Mouse (Mus musculus): Measurements from ENCODE around the gene Sparc. TPM values are rescaled to one million over a fixed set of nuclear protein-coding genes. Genes with fewer than 3 reads are reported as not detected.

The Sparc gene
- polyA plus RNA-seq, 1 experiment from 2014 or later = 931 TPM

DNA sequence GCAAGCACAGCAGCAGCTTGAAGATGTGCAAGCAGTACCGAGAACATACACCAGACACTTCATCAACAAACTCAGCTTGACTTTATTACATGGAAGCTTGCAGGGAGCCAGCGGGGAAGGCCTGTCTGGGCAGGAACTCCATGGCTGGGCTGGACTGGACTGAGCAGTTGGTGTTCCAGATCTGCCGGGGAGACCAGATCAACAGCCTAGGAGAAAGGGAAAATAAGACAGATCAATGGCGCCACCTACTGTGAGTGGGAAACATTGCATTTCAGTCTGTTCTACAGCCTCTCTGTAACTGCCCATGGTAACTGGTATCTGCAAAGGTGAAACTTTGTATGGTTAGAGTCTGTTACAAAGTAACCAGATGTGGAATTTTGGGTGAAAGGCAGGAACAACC lies 23.6 kb upstream of the Sparc start:
- peak; percentile 93 for TF ChIP-seq CTCF (IDR thresholded peaks at IDR 0.05; ENCODE audit: low read depth)
- Histone ChIP-seq H3K9ac (ENCODE audit: low read depth, low read length) (no peak overlapping the region), H3K36me3 (ENCODE audit: control insufficient read depth, insufficient read depth) (peaks cover 58% of the 10 kb centered on the region), H3K4me1 (replicated peaks; ENCODE audit: control insufficient read depth, insufficient read depth, low read length) (no peaks in the 10 kb centered on the region; the same call in 1 of the 2 replicates), H3K27ac (ENCODE audit: low read depth, low read length) (no peak overlapping the region), H3K27me3 (replicated peaks; ENCODE audit: control insufficient read depth, insufficient read depth, low read length) (no peaks in the 10 kb centered on the region), H3K4me3 (ENCODE audit: low read depth, low read length) (no peak overlapping the region), H3K9me3 (ENCODE audit: control insufficient read depth) (no peaks in the 10 kb centered on the region), H3K4me2 (replicated peaks; ENCODE audit: low read depth) (no peak overlapping the region)
- peak; percentile 63; the same call in 1 of the 2 replicates for ATAC-seq
- WGBS = 16% methylated on average over 4 of the region's 4 CpGs

DNA sequence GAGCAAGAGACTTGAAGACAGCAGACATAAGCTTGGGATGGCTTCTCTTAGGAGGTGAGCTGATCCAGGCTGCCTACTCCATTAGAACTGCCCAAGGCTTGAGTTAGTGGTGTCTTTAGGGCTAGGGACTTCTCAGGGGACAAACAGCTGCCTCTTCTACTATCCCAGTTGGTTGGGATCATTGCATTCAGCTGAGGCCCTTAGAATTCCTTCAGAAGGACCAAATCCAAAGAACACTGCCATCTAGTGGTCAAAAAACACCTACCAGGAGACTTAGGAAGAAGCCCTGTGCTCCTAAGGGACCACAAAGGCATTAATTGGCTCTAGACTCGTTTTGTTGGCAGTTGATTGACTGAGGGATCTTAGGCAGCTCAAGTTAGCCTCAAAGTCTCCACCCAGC lies 21.8 kb upstream of the Sparc start:
- no peaks in the 10 kb centered on the region for H3K27me3 ChIP-seq (replicated peaks; ENCODE audit: control insufficient read depth, insufficient read depth, low read length)
- WGBS = 3% methylated on average over 1 of the region's 1 CpGs

DNA sequence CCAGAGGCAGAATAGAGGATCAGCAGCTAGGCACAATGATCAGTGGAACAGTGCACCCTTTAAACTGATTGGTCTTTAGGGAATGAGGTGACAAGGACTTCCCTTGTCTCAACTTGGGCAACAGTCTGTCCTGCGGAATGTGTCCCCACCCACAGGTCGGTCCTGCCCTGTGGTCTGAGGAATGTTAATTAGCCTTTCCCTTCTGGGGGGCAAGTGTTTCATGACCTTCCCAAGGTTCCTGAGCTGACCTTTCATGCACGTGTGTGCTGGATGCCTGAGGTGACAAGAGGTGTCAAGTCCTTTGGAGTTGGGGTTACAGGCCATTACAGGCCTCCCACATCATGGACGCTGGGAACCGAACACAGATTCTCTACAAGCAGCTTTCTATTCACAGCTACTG lies 16.7 kb upstream of the Sparc start:
- 70% methylated on average over 5 of the region's 5 CpGs for WGBS
- H3K4me1 ChIP-seq (replicated peaks; ENCODE audit: control insufficient read depth, insufficient read depth, low read length) = no peaks in the 10 kb centered on the region
- H3K36me3 ChIP-seq (ENCODE audit: control insufficient read depth, insufficient read depth) = peaks cover 2% of the 10 kb centered on the region; the same call in 1 of the 2 replicates
- no peak for TF ChIP-seq CTCF (IDR thresholded peaks at IDR 0.05; ENCODE audit: low read depth)
- no peak overlapping the region for H3K4me3 ChIP-seq (ENCODE audit: low read depth, low read length)
- no peaks in the 10 kb centered on the region for H3K27me3 ChIP-seq (replicated peaks; ENCODE audit: control insufficient read depth, insufficient read depth, low read length)
- no peak overlapping the region for H3K4me2 ChIP-seq (replicated peaks; ENCODE audit: low read depth)
- no peaks in the 10 kb centered on the region for H3K9me3 ChIP-seq (ENCODE audit: control insufficient read depth)
- H3K27ac ChIP-seq (ENCODE audit: low read depth, low read length) = no peak overlapping the region
- no peak for ATAC-seq
- H3K9ac ChIP-seq (ENCODE audit: low read depth, low read length) = no peak overlapping the region

More for the DNA sequence above, 21.8 kb upstream of the Sparc start:
- no peak overlapping the region for H3K27ac ChIP-seq (ENCODE audit: low read depth, low read length)
- no peaks in the 10 kb centered on the region; the same call in 1 of the 2 replicates for H3K4me1 ChIP-seq (replicated peaks; ENCODE audit: control insufficient read depth, insufficient read depth, low read length)
- no peak overlapping the region for H3K4me2 ChIP-seq (replicated peaks; ENCODE audit: low read depth)
- peaks cover 40% of the 10 kb centered on the region for H3K36me3 ChIP-seq (ENCODE audit: control insufficient read depth, insufficient read depth)
- peak; percentile 89 for TF ChIP-seq CTCF (IDR thresholded peaks at IDR 0.05; ENCODE audit: low read depth)
- H3K4me3 ChIP-seq (ENCODE audit: low read depth, low read length) = no peak overlapping the region
- H3K9me3 ChIP-seq (ENCODE audit: control insufficient read depth) = no peaks in the 10 kb centered on the region
- ATAC-seq = no peak
- H3K9ac ChIP-seq (ENCODE audit: low read depth, low read length) = no peak overlapping the region

DNA sequence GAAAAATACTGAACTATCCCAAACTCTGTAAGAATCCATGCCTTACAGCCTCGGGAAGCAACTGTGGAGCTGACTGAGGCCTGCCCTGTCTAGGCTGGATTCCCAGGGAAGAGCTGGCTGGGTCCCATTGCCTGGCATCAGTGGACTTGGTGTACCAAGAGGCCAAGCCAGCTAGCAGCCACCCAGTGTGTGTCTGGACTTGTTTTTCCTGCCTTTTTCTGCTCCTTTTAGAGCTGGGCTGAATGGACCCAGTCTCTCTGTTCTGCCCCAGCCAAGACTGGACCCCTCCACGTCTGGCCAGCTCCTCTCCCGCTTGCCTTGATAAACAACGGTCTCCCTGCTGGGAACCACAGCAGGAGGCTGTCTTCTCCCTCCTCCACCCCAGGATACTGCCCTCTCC lies 15.0 kb upstream of the Sparc start:
- no peak for ATAC-seq
- H3K4me3 ChIP-seq (ENCODE audit: low read depth, low read length) = no peak overlapping the region
- no peak overlapping the region for H3K4me2 ChIP-seq (replicated peaks; ENCODE audit: low read depth)
- no peaks in the 10 kb centered on the region for H3K27me3 ChIP-seq (replicated peaks; ENCODE audit: control insufficient read depth, insufficient read depth, low read length)
- no peaks in the 10 kb centered on the region for H3K9me3 ChIP-seq (ENCODE audit: control insufficient read depth)
- H3K36me3 ChIP-seq (ENCODE audit: control insufficient read depth, insufficient read depth) = no peaks in the 10 kb centered on the region; the same call in 1 of the 2 replicates
- H3K27ac ChIP-seq (ENCODE audit: low read depth, low read length) = no peak overlapping the region
- 42% methylated on average over 4 of the region's 4 CpGs for WGBS
- H3K4me1 ChIP-seq (replicated peaks; ENCODE audit: control insufficient read depth, insufficient read depth, low read length) = no peaks in the 10 kb centered on the region
- no peak overlapping the region for H3K9ac ChIP-seq (ENCODE audit: low read depth, low read length)
- no peak for TF ChIP-seq CTCF (IDR thresholded peaks at IDR 0.05; ENCODE audit: low read depth)

DNA sequence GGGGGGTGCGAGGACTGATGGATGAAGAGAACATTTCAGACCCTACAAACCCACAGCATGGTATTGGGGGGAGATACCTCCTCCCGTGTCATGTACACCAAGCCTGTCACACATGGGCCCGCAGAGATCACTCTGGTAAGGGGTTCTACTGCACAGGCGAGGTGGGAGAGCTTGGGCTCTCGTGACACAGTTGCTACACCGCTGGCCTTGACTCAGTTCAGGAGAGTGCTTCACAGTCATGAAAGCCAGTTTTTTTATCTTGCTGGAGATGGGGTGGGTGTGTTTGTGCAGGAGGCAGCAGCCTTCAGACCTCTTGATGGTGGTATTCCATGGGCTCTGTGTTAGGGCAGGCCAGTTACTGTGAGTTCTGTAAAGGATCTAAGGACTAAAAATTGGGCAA lies 13.1 kb upstream of the Sparc start:
- H3K36me3 ChIP-seq (ENCODE audit: control insufficient read depth, insufficient read depth) = no peaks in the 10 kb centered on the region
- no peak overlapping the region for H3K4me2 ChIP-seq (replicated peaks; ENCODE audit: low read depth)
- H3K4me3 ChIP-seq (ENCODE audit: low read depth, low read length) = no peak overlapping the region
- H3K4me1 ChIP-seq (replicated peaks; ENCODE audit: control insufficient read depth, insufficient read depth, low read length) = no peaks in the 10 kb centered on the region
- 89% methylated on average over 6 of the region's 6 CpGs for WGBS
- no peaks in the 10 kb centered on the region for H3K27me3 ChIP-seq (replicated peaks; ENCODE audit: control insufficient read depth, insufficient read depth, low read length)
- no peak for TF ChIP-seq CTCF (IDR thresholded peaks at IDR 0.05; ENCODE audit: low read depth)
- no peak for ATAC-seq
- no peak overlapping the region for H3K9ac ChIP-seq (ENCODE audit: low read depth, low read length)
- no peak overlapping the region for H3K27ac ChIP-seq (ENCODE audit: low read depth, low read length)
- H3K9me3 ChIP-seq (ENCODE audit: control insufficient read depth) = no peaks in the 10 kb centered on the region

DNA sequence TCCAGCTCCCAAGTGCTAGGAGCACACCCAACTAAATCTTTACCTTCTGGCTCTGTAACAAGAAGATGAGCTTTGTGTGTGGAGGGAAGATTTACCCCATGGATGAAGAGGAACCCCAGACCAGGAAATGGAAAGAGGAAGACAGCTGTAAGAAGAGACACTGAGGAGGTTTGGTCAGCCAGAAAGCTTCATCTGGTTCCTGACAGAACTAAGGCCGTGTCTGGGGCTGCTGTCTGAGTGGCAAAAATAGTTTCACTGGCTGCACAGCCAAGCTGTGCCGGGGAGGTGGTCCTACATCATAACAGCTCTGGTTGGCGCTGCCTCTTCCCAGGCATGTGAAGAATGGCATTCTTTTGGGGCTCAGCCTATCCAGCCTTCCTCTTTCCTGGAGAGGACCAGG lies 10.0 kb upstream of the Sparc start:
- WGBS = 38% methylated on average over 3 of the region's 3 CpGs
- no peak for TF ChIP-seq CTCF (IDR thresholded peaks at IDR 0.05; ENCODE audit: low read depth)
- H3K27ac ChIP-seq (ENCODE audit: low read depth, low read length) = no peak overlapping the region
- H3K4me1 ChIP-seq (replicated peaks; ENCODE audit: control insufficient read depth, insufficient read depth, low read length) = no peaks in the 10 kb centered on the region
- no peak overlapping the region for H3K9ac ChIP-seq (ENCODE audit: low read depth, low read length)
- no peaks in the 10 kb centered on the region for H3K36me3 ChIP-seq (ENCODE audit: control insufficient read depth, insufficient read depth)
- no peaks in the 10 kb centered on the region for H3K27me3 ChIP-seq (replicated peaks; ENCODE audit: control insufficient read depth, insufficient read depth, low read length)
- no peaks in the 10 kb centered on the region for H3K9me3 ChIP-seq (ENCODE audit: control insufficient read depth)
- H3K4me2 ChIP-seq (replicated peaks; ENCODE audit: low read depth) = no peak overlapping the region
- no peak for ATAC-seq
- no peak overlapping the region for H3K4me3 ChIP-seq (ENCODE audit: low read depth, low read length)

DNA sequence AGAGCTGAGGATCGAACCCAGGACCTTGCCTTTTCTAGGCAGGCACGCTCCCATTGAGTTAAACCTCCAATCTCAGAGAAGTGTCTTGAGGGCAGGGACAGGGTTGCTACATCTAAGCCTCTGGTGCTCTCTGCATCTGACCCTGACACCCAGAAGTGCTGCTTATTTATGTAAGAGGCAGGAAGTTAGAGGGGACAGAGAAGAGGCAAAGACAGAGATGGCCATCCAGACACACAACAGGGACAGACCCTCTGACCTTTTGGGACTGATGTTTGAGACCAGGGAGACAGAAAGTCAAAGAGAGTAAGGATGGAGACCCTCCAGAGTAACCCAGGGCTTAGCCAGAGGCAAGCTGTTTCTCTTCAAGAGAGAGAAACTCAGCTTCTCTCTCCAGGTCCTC lies 7.0 kb upstream of the Sparc start:
- no peak for ATAC-seq
- H3K4me2 ChIP-seq (replicated peaks; ENCODE audit: low read depth) = no peak overlapping the region
- 86% methylated on average over 2 of the region's 2 CpGs for WGBS
- no peaks in the 10 kb centered on the region for H3K9me3 ChIP-seq (ENCODE audit: control insufficient read depth)
- no peak overlapping the region for H3K27ac ChIP-seq (ENCODE audit: low read depth, low read length)
- TF ChIP-seq CTCF (IDR thresholded peaks at IDR 0.05; ENCODE audit: low read depth) = no peak
- no peak overlapping the region for H3K4me3 ChIP-seq (ENCODE audit: low read depth, low read length)
- no peaks in the 10 kb centered on the region for H3K27me3 ChIP-seq (replicated peaks; ENCODE audit: control insufficient read depth, insufficient read depth, low read length)
- no peaks in the 10 kb centered on the region for H3K36me3 ChIP-seq (ENCODE audit: control insufficient read depth, insufficient read depth)
- no peak overlapping the region for H3K9ac ChIP-seq (ENCODE audit: low read depth, low read length)
- no peaks in the 10 kb centered on the region for H3K4me1 ChIP-seq (replicated peaks; ENCODE audit: control insufficient read depth, insufficient read depth, low read length)

All from intestine, postnatal 0 days (tissue).